23 mouse cellular contexts compared by ENCODE assay signal in the genomic region with DNA sequence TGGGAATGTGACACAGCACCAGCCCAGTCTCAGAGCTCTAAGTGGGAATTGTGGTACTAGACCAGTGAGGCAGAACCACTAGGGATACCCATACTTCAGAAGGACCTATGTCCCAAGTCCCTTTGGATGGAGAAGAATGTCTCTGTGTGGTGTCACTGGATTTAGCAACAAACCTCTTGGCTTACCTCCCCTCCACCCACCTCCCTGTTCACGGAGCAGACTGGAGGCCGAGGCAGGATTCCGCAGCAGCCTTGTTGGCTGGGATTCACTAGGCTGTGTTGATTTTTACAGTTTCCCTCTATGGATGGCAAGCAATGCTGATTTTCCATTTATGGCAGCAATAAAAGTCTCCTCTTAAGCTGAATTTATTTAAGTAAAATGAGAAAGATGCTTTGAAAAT. TPM values are rescaled to one million over a fixed set of nuclear protein-coding genes. Genes with fewer than 3 reads are reported as not detected.
DNase-seq lines count a peak whose midpoint lies in the region; ATAC-seq lines count a peak whose summit lies in the region.
"Had no signal": no experiment of that assay in that cellular context is flagged by ENCODE, and none has a peak within 500 bp of the region (broad histone marks: within the 10 kb centered on the region; RNA-seq: fewer than 3 reads in every experiment).

No protein-coding gene starts in this region.

- peak overlapping the region; percentile 40 for H3K9ac ChIP-seq in hindbrain, embryonic 13.5 days
- no peak overlapping the region for H3K9ac ChIP-seq in hindbrain, embryonic 11.5 days (ENCODE audit: low read depth, low read length)
- H3K9ac ChIP-seq in neural tube, embryonic 13.5 days, result peak overlapping the region; percentile 55
- H3K9ac ChIP-seq in midbrain, embryonic 14.5 days (replicated peaks; ENCODE audit: low read length), result peak overlapping the region; percentile 17
- H3K9ac ChIP-seq: intestine, embryonic 15.5 days; liver, postnatal 0 days had no signal

- H3K4me3 ChIP-seq in hindbrain, embryonic 13.5 days, result no peak overlapping the region
- H3K4me3 ChIP-seq in hindbrain, embryonic 11.5 days (ENCODE audit: low read depth, low read length), result no peak overlapping the region
- H3K4me3 ChIP-seq in neural tube, embryonic 13.5 days, result no peak overlapping the region
- no peak overlapping the region for H3K4me3 ChIP-seq in midbrain, embryonic 14.5 days (replicated peaks; ENCODE audit: low read depth, low read length)
- H3K4me3 ChIP-seq: heart, adult 2 months; intestine, embryonic 15.5 days; limb, embryonic 10.5 days had no signal

- DNase-seq in hindbrain, embryonic 11.5 days (ENCODE audit: low spot score), result no peak
- DNase-seq in neural tube, embryonic 10.5 days (ENCODE audit: extremely low spot score, low spot score), result no peak
- no peak for DNase-seq in midbrain, embryonic 14.5 days
- DNase-seq in lung, postnatal 14 days, result no peak
- DNase-seq in gastrocnemius, postnatal 4 days (ENCODE audit: low spot score in 2 of 2), result no peak
- DNase-seq: adrenal gland, postnatal 25 days; cerebellum, adult 2 months; gastrocnemius, postnatal 10 days; heart, adult 2 months; heart, postnatal 36 days; kidney, postnatal 4 days; liver, postnatal 0 days; lung, postnatal 10 days; thymus, postnatal 25 days had no signal

- H3K4me1 ChIP-seq in hindbrain, embryonic 13.5 days (replicated peaks), result peaks cover 69% of the 10 kb centered on the region
- 0 out of 2 replicates have a peak, but pooled peaks cover 2% of the 10 kb centered on the region for H3K4me1 ChIP-seq in hindbrain, embryonic 11.5 days (replicated peaks; ENCODE audit: control insufficient read depth, insufficient read depth, low read length)
- H3K4me1 ChIP-seq in neural tube, embryonic 13.5 days (replicated peaks), result peaks cover 67% of the 10 kb centered on the region
- H3K4me1 ChIP-seq in midbrain, embryonic 14.5 days (ENCODE audit: control insufficient read depth, insufficient read depth, low read length), result peaks cover 47% of the 10 kb centered on the region

- no peaks in the 10 kb centered on the region for H3K9me3 ChIP-seq in hindbrain, embryonic 13.5 days
- no peaks in the 10 kb centered on the region for H3K9me3 ChIP-seq in hindbrain, embryonic 11.5 days (ENCODE audit: control insufficient read depth, low read length)
- H3K9me3 ChIP-seq in neural tube, embryonic 13.5 days, result no peaks in the 10 kb centered on the region
- H3K9me3 ChIP-seq in midbrain, embryonic 14.5 days (ENCODE audit: control insufficient read depth, low read length), result no peaks in the 10 kb centered on the region
- H3K9me3 ChIP-seq: intestine, embryonic 15.5 days; limb, embryonic 10.5 days had no signal

- peak overlapping the region; percentile 78 for H3K27ac ChIP-seq in hindbrain, embryonic 13.5 days
- no peak overlapping the region for H3K27ac ChIP-seq in hindbrain, embryonic 11.5 days (ENCODE audit: low read depth, low read length)
- peak overlapping the region; percentile 79 for H3K27ac ChIP-seq in neural tube, embryonic 13.5 days (replicated peaks)
- peak overlapping the region; percentile 70 for H3K27ac ChIP-seq in midbrain, embryonic 14.5 days (replicated peaks; ENCODE audit: low read depth, low read length)
- H3K27ac ChIP-seq: heart, adult 2 months; intestine, embryonic 15.5 days; limb, embryonic 10.5 days had no signal

- ATAC-seq in hindbrain, embryonic 13.5 days (ENCODE audit: low FRiP score), result no peak
- ATAC-seq in hindbrain, embryonic 11.5 days (ENCODE audit: low FRiP score), result no peak
- no peak for ATAC-seq in neural tube, embryonic 13.5 days (ENCODE audit: low read depth)
- ATAC-seq in midbrain, embryonic 14.5 days (ENCODE audit: low FRiP score, low TSS enrichment), result no peak
- ATAC-seq: intestine, embryonic 15.5 days; liver, postnatal 0 days had no signal

- 0 out of 2 replicates have a peak, but pooled peaks cover 13% of the 10 kb centered on the region for H3K27me3 ChIP-seq in hindbrain, embryonic 13.5 days
- H3K27me3 ChIP-seq in hindbrain, embryonic 11.5 days (ENCODE audit: control insufficient read depth, insufficient read depth, low read length), result no peaks in the 10 kb centered on the region
- H3K27me3 ChIP-seq in neural tube, embryonic 13.5 days, result no peaks in the 10 kb centered on the region
- H3K27me3 ChIP-seq in midbrain, embryonic 14.5 days (ENCODE audit: control insufficient read depth, insufficient read depth, low read length), result no peaks in the 10 kb centered on the region
- H3K27me3 ChIP-seq: intestine, embryonic 15.5 days had no signal

- 69% methylated on average over 3 of the region's 3 CpGs for WGBS in hindbrain, embryonic 13.5 days
- 78% methylated on average over 3 of the region's 3 CpGs for WGBS in hindbrain, embryonic 11.5 days
- WGBS in neural tube, embryonic 13.5 days, result 60% methylated on average over 3 of the region's 3 CpGs
- 60% methylated on average over 3 of the region's 3 CpGs for WGBS in midbrain, embryonic 14.5 days

- H3K4me2 ChIP-seq in hindbrain, embryonic 13.5 days, result 0 out of 2 replicates have a peak overlapping the region, but pooled peaks have one; percentile 18
- H3K4me2 ChIP-seq in hindbrain, embryonic 11.5 days (replicated peaks; ENCODE audit: low read depth, low read length), result no peak overlapping the region
- H3K4me2 ChIP-seq in neural tube, embryonic 13.5 days, result peak overlapping the region; percentile 21
- H3K4me2 ChIP-seq in midbrain, embryonic 14.5 days (ENCODE audit: low read length), result no peak overlapping the region
- H3K4me2 ChIP-seq: intestine, embryonic 15.5 days had no signal

- H3K36me3 ChIP-seq in hindbrain, embryonic 13.5 days, result 0 out of 2 replicates have a peak, but pooled peaks cover 3% of the 10 kb centered on the region
- H3K36me3 ChIP-seq in hindbrain, embryonic 11.5 days (ENCODE audit: control insufficient read depth, insufficient read depth, low read length), result no peaks in the 10 kb centered on the region
- no peaks in the 10 kb centered on the region for H3K36me3 ChIP-seq in neural tube, embryonic 13.5 days
- no peaks in the 10 kb centered on the region for H3K36me3 ChIP-seq in midbrain, embryonic 14.5 days (ENCODE audit: control insufficient read depth, insufficient read depth, low read length)
- H3K36me3 ChIP-seq: intestine, embryonic 15.5 days; limb, embryonic 10.5 days had no signal

RNA-seq across cellular contexts. Expression of a gene that starts 12.5 kb away (rescaled TPM):
- 16.9 and 21.6 TPM in 2 replicates for polyA plus RNA-seq in hindbrain, embryonic 13.5 days (2015; fragmentation: Nextera tagmentation; extraction: Ambion mirVana)
- polyA plus RNA-seq in hindbrain, embryonic 11.5 days (2014; fragmentation: Nextera tagmentation; extraction: Ambion mirVana), result 4.5 and 6.4 TPM in 2 replicates
- polyA plus RNA-seq in neural tube, embryonic 13.5 days (2015; fragmentation: Nextera tagmentation; extraction: Ambion mirVana), result 26.2 and 34.3 TPM in 2 replicates
- polyA plus RNA-seq in midbrain, embryonic 14.5 days (2014; fragmentation: Nextera tagmentation; extraction: Ambion mirVana), result 38.5 and 56.7 TPM in 2 replicates
- under 1 TPM in 1 of 2 experiments, not detected in 1; 0.18 TPM for total RNA-seq in gastrocnemius, postnatal 4 days (2021)
- total RNA-seq: CH12.LX; heart, adult 2 months; liver, adult 2 months; megakaryocyte, adult 5-6 weeks; neutrophil, adult 5-6 weeks had no signal
- polyA plus RNA-seq: heart, embryonic 14.5 days; limb, embryonic 10.5 days; liver, adult 2 months; liver, postnatal 0 days had no signal

Comparison
In these comparisons a context has a peak if more than half of its experiments do, and no peak if none do; other contexts are left out.
1. H3K4me2 ChIP-seq: peak in hindbrain, embryonic 13.5 days (single experiment) and neural tube, embryonic 13.5 days (single experiment); none in hindbrain, embryonic 11.5 days (single experiment) and midbrain, embryonic 14.5 days (single experiment).